In genomic region chr14:48549703-48550102, GRCm38 (mm10) we compare ENCODE assay signal across 28 mouse cellular contexts.
A peak's percentile ranks its signal among the peaks of the same experiment; 100 is the strongest.
DNase-seq lines count a peak whose midpoint lies in the region; ATAC-seq and TF ChIP-seq lines count a peak whose summit lies in the region.
"Had no signal": no experiment of that assay in that cellular context is flagged by ENCODE, and none has a peak within 500 bp of the region (broad histone marks: within the 10 kb centered on the region; RNA-seq: fewer than 3 reads in every experiment).

No protein-coding gene starts in this region.

- no peak for ATAC-seq in liver, postnatal 0 days
- ATAC-seq in midbrain, embryonic 13.5 days: no peak
- no peak for ATAC-seq in midbrain, embryonic 14.5 days (ENCODE audit: low FRiP score, low TSS enrichment)
- ATAC-seq: activated CD4-positive, CD25-positive, alpha-beta regulatory T cell, adult 4 months; forebrain, embryonic 13.5 days; forebrain, embryonic 16.5 days; hindbrain, embryonic 16.5 days; intestine, embryonic 15.5 days had no signal

- no peak for TF ChIP-seq CTCF in liver, postnatal 0 days (IDR thresholded peaks at IDR 0.05; ENCODE audit: low read depth)
- TF ChIP-seq CTCF in bone marrow macrophage, adult 2 months (IDR thresholded peaks at IDR 0.05; ENCODE audit: low read depth, low read length): no peak

- H3K36me3 ChIP-seq in liver, postnatal 0 days (replicated peaks; ENCODE audit: insufficient read depth, low read length): no peaks in the 10 kb centered on the region
- no peaks in the 10 kb centered on the region for H3K36me3 ChIP-seq in midbrain, embryonic 13.5 days
- no peaks in the 10 kb centered on the region for H3K36me3 ChIP-seq in midbrain, embryonic 14.5 days (ENCODE audit: control insufficient read depth, insufficient read depth, low read length)
- H3K36me3 ChIP-seq: embryonic facial prominence, embryonic 12.5 days; embryonic facial prominence, embryonic 15.5 days; forebrain, embryonic 10.5 days; hindbrain, embryonic 13.5 days; intestine, embryonic 15.5 days had no signal

- H3K9me3 ChIP-seq in liver, postnatal 0 days (ENCODE audit: low read length): no peaks in the 10 kb centered on the region
- H3K9me3 ChIP-seq in midbrain, embryonic 13.5 days: no peaks in the 10 kb centered on the region
- H3K9me3 ChIP-seq in midbrain, embryonic 14.5 days (ENCODE audit: control insufficient read depth, low read length): no peaks in the 10 kb centered on the region
- H3K9me3 ChIP-seq: embryonic facial prominence, embryonic 12.5 days; embryonic facial prominence, embryonic 15.5 days; forebrain, embryonic 10.5 days; forebrain, embryonic 13.5 days; hindbrain, embryonic 13.5 days; intestine, embryonic 15.5 days had no signal

- H3K27me3 ChIP-seq in liver, postnatal 0 days (ENCODE audit: insufficient read depth, low read length): no peaks in the 10 kb centered on the region
- H3K27me3 ChIP-seq in midbrain, embryonic 13.5 days: 0 out of 2 replicates have a peak, but pooled peaks cover 4% of the 10 kb centered on the region
- H3K27me3 ChIP-seq in midbrain, embryonic 14.5 days (ENCODE audit: control insufficient read depth, insufficient read depth, low read length): no peaks in the 10 kb centered on the region
- H3K27me3 ChIP-seq: CH12.LX; embryonic facial prominence, embryonic 12.5 days; embryonic facial prominence, embryonic 15.5 days; hindbrain, embryonic 13.5 days; intestine, embryonic 15.5 days had no signal

- H3K4me3 ChIP-seq in liver, postnatal 0 days (ENCODE audit: low read depth, low read length): no peak overlapping the region
- no peak overlapping the region for H3K4me3 ChIP-seq in bone marrow macrophage, adult 2 months (ENCODE audit: insufficient read depth, low read length)
- H3K4me3 ChIP-seq in midbrain, embryonic 13.5 days (replicated peaks): no peak overlapping the region
- no peak overlapping the region for H3K4me3 ChIP-seq in midbrain, embryonic 14.5 days (replicated peaks; ENCODE audit: low read depth, low read length)
- H3K4me3 ChIP-seq: embryonic facial prominence, embryonic 12.5 days; embryonic facial prominence, embryonic 15.5 days; erythroblast, embryonic 14.5 days; forebrain, embryonic 10.5 days; forebrain, embryonic 13.5 days; hindbrain, embryonic 13.5 days; intestine, embryonic 15.5 days had no signal

- H3K4me1 ChIP-seq in liver, postnatal 0 days (ENCODE audit: insufficient read depth): no peaks in the 10 kb centered on the region
- peaks cover 2% of the 10 kb centered on the region; the same call in 1 of the 2 replicates for H3K4me1 ChIP-seq in bone marrow macrophage, adult 2 months (ENCODE audit: control insufficient read depth, insufficient read depth, low read length)
- no peaks in the 10 kb centered on the region for H3K4me1 ChIP-seq in midbrain, embryonic 13.5 days (replicated peaks)
- H3K4me1 ChIP-seq in midbrain, embryonic 14.5 days (ENCODE audit: control insufficient read depth, insufficient read depth, low read length): no peaks in the 10 kb centered on the region
- H3K4me1 ChIP-seq: embryonic facial prominence, embryonic 12.5 days; embryonic facial prominence, embryonic 15.5 days; hindbrain, embryonic 13.5 days; intestine, embryonic 15.5 days had no signal

- no peak for TF ChIP-seq EP300 in liver, postnatal 0 days (IDR thresholded peaks at IDR 0.05; ENCODE audit: low read depth)

- no peak overlapping the region for H3K27ac ChIP-seq in liver, postnatal 0 days (ENCODE audit: low read depth)
- 0 out of 2 replicates have a peak overlapping the region, but pooled peaks have one; percentile 19 for H3K27ac ChIP-seq in bone marrow macrophage, adult 2 months (ENCODE audit: insufficient read depth, low read depth, low read length)
- no peak overlapping the region for H3K27ac ChIP-seq in midbrain, embryonic 13.5 days
- no peak overlapping the region for H3K27ac ChIP-seq in midbrain, embryonic 14.5 days (replicated peaks; ENCODE audit: low read depth, low read length)
- H3K27ac ChIP-seq: embryonic facial prominence, embryonic 12.5 days; embryonic facial prominence, embryonic 15.5 days; forebrain, embryonic 10.5 days; forebrain, embryonic 13.5 days; hindbrain, embryonic 13.5 days; intestine, embryonic 15.5 days had no signal

- 63% methylated on average over 7 of the region's 7 CpGs for WGBS in liver, postnatal 0 days (ENCODE audit: insufficient replicate concordance)
- 89% methylated on average over 7 of the region's 7 CpGs for WGBS in midbrain, embryonic 13.5 days
- 86% methylated on average over 7 of the region's 7 CpGs for WGBS in midbrain, embryonic 14.5 days

- no peak for TF ChIP-seq POLR2A in bone marrow macrophage, adult 2 months (IDR thresholded peaks at IDR 0.05; ENCODE audit: borderline replicate concordance, low read depth, low read length)

- no peak overlapping the region for H3K4me2 ChIP-seq in liver, postnatal 0 days (ENCODE audit: low read depth, low read length)
- no peak overlapping the region for H3K4me2 ChIP-seq in midbrain, embryonic 13.5 days (replicated peaks)
- H3K4me2 ChIP-seq in midbrain, embryonic 14.5 days (ENCODE audit: low read length): no peak overlapping the region
- H3K4me2 ChIP-seq: embryonic facial prominence, embryonic 12.5 days; embryonic facial prominence, embryonic 15.5 days; forebrain, embryonic 13.5 days; heart, embryonic 11.5 days; hindbrain, embryonic 13.5 days; intestine, embryonic 15.5 days had no signal

- H3K9ac ChIP-seq in liver, postnatal 0 days (replicated peaks): no peak overlapping the region
- no peak overlapping the region for H3K9ac ChIP-seq in midbrain, embryonic 13.5 days (replicated peaks)
- no peak overlapping the region for H3K9ac ChIP-seq in midbrain, embryonic 14.5 days (replicated peaks; ENCODE audit: low read length)
- H3K9ac ChIP-seq: embryonic facial prominence, embryonic 12.5 days; embryonic facial prominence, embryonic 15.5 days; forebrain, embryonic 13.5 days; hindbrain, embryonic 13.5 days; intestine, embryonic 15.5 days had no signal

- DNase-seq in liver (peak; percentile 28), 416B (ENCODE audit: low read depth) (peak; percentile 17)
- no peak for DNase-seq in liver, postnatal 0 days
- peak; percentile 46 for DNase-seq in gonadal fat pad, adult 2 months (ENCODE audit: low read depth)
- DNase-seq in adrenal gland, adult (ENCODE audit: inconsistent age in 2 of 2, low spot score in 1 of 2): no peak
- no peak for DNase-seq in midbrain, embryonic 14.5 days
- DNase-seq: adrenal gland, postnatal 10 days; B cell, adult 2 months; cerebellum, adult 11-12 months; cerebellum, adult 9-10 months; cerebellum, postnatal 25 days; gastrocnemius, postnatal 10 days; gastrocnemius, postnatal 36 days; heart, adult 11 months had no signal

Comparison
In these comparisons a context has a peak if more than half of its experiments do, and no peak if none do; other contexts are left out.
1. DNase-seq: peak in liver (single experiment), 416B (single experiment) and gonadal fat pad, adult 2 months (single experiment); none in liver, postnatal 0 days (single experiment), adrenal gland, adult (0 of 2) and midbrain, embryonic 14.5 days (single experiment).